Mouse (Mus musculus): ENCODE data around the gene Bcl3.

Bcl3 gene

GRCm38 (mm10) chr7:19769434-19770374, 52.9 kb downstream of the Bcl3 start:
- peak; percentile 41 for DNase-seq (ENCODE audit: inconsistent ontology term)

GRCm38 (mm10) chr7:19769001-19769400, 53.6 kb downstream of the Bcl3 start:
- no peak for DNase-seq (ENCODE audit: inconsistent ontology term)

- no peak for DNase-seq (ENCODE audit: inconsistent ontology term)
Measured at GRCm38 (mm10) chr7:19768251-19768650, 54.3 kb downstream of the Bcl3 start.

GRCm38 (mm10) chr7:19764581-19764980, 58.0 kb downstream of the Bcl3 start:
- no peak for DNase-seq (ENCODE audit: inconsistent ontology term)

GRCm38 (mm10) chr7:19763829-19764477, 58.6 kb downstream of the Bcl3 start:
- no peak for DNase-seq (ENCODE audit: inconsistent ontology term)

GRCm38 (mm10) chr7:19762283-19762682, 60.3 kb downstream of the Bcl3 start:
- no peak for DNase-seq (ENCODE audit: inconsistent ontology term)

GRCm38 (mm10) chr7:19760021-19760420, 62.5 kb downstream of the Bcl3 start:
- DNase-seq (ENCODE audit: inconsistent ontology term), result no peak

- DNase-seq (ENCODE audit: inconsistent ontology term), result no peak
Measured at GRCm38 (mm10) chr7:19758623-19759022, 63.9 kb downstream of the Bcl3 start.

Data from Muller cell, postnatal 12 days (primary cell).